Mouse (Mus musculus): Measurements from ENCODE around the gene Rnf157. TPM values are rescaled to one million over a fixed set of nuclear protein-coding genes. Genes with fewer than 3 reads are reported as not detected.

Rnf157 gene
- polyA plus RNA-seq, 1 experiment from 2014 or later: 75.5 TPM

- WGBS: 65% methylated on average over 4 of the region's 4 CpGs
- Histone ChIP-seq H3K36me3 (replicated peaks; ENCODE audit: control insufficient read depth, insufficient read depth) (peaks cover 12% of the 10 kb centered on the region; the same call in 1 of the 2 replicates), H3K27ac (peak overlapping the region; percentile 77; the same call in 1 of the 2 replicates), H3K4me3 (replicated peaks; ENCODE audit: low read length) (no peak overlapping the region; the same call in 1 of the 2 replicates), H3K9ac (peak overlapping the region; percentile 62), H3K4me2 (replicated peaks) (peak overlapping the region; percentile 98), H3K27me3 (ENCODE audit: control insufficient read depth, insufficient read depth, low read length) (peaks cover 18% of the 10 kb centered on the region), H3K9me3 (ENCODE audit: control insufficient read depth, low read length) (no peaks in the 10 kb centered on the region), H3K4me1 (replicated peaks; ENCODE audit: control insufficient read depth, insufficient read depth, low read length) (peaks cover 37% of the 10 kb centered on the region)
- no peak for DNase-seq (ENCODE audit: low spot score)
- no peak for ATAC-seq (ENCODE audit: low FRiP score)
Measured at GRCm38 (mm10) chr11:116336393-116336792, 76.4 kb downstream of the Rnf157 start.

GRCm38 (mm10) chr11:116335244-116336036 lies 77.4 kb downstream of the Rnf157 start, which contains the start of gene Foxj1:
Gene Foxj1 (minus strand): TSS chr11:116335399.
- under 1% methylated on average over 49 of the region's 61 CpGs for WGBS
- H3K9me3 ChIP-seq (ENCODE audit: control insufficient read depth, low read length): no peaks in the 10 kb centered on the region
- peak within 1 kb of the TSS; percentile 45 for H3K4me3 ChIP-seq (replicated peaks; ENCODE audit: low read length)
- peak; percentile 93 for DNase-seq (ENCODE audit: low spot score)
- H3K4me1 ChIP-seq (replicated peaks; ENCODE audit: control insufficient read depth, insufficient read depth, low read length): peaks cover 44% of the 10 kb centered on the region
- peak within 1 kb of the TSS; percentile 62 for H3K9ac ChIP-seq
- H3K36me3 ChIP-seq (replicated peaks; ENCODE audit: control insufficient read depth, insufficient read depth): peaks cover 9% of the 10 kb centered on the region; the same call in 1 of the 2 replicates
- peaks cover 18% of the 10 kb centered on the region for H3K27me3 ChIP-seq (ENCODE audit: control insufficient read depth, insufficient read depth, low read length)
- peak within 1 kb of the TSS; percentile 98 for H3K4me2 ChIP-seq (replicated peaks)
- peak; percentile 87 for ATAC-seq (ENCODE audit: low FRiP score)
- H3K27ac ChIP-seq: peak within 1 kb of the TSS; percentile 77

- 0 out of 2 replicates have a peak overlapping the region, but pooled peaks have one; percentile 11 for H3K27ac ChIP-seq
- H3K36me3 ChIP-seq (replicated peaks; ENCODE audit: control insufficient read depth, insufficient read depth): no peaks in the 10 kb centered on the region
- ATAC-seq (ENCODE audit: low FRiP score) (no peak), DNase-seq (ENCODE audit: low spot score) (no peak)
- H3K4me1 ChIP-seq (replicated peaks; ENCODE audit: control insufficient read depth, insufficient read depth, low read length): peaks cover 52% of the 10 kb centered on the region
- no peaks in the 10 kb centered on the region for H3K9me3 ChIP-seq (ENCODE audit: control insufficient read depth, low read length)
- 4% methylated on average over 25 of the region's 26 CpGs for WGBS
- peak overlapping the region; percentile 45 for H3K4me3 ChIP-seq (replicated peaks; ENCODE audit: low read length)
- peaks cover 18% of the 10 kb centered on the region for H3K27me3 ChIP-seq (ENCODE audit: control insufficient read depth, insufficient read depth, low read length)
- H3K9ac ChIP-seq: peak overlapping the region; percentile 53
- H3K4me2 ChIP-seq (replicated peaks): peak overlapping the region; percentile 98
Measured at GRCm38 (mm10) chr11:116334417-116334782, 78.4 kb downstream of the Rnf157 start.

GRCm38 (mm10) chr11:116333526-116334416 lies 79.1 kb downstream of the Rnf157 start:
- ATAC-seq (ENCODE audit: low FRiP score) (no peak), DNase-seq (ENCODE audit: low spot score) (no peak)
- Histone ChIP-seq H3K9ac (peak overlapping the region; percentile 53), H3K4me3 (replicated peaks; ENCODE audit: low read length) (peak overlapping the region; percentile 45), H3K27me3 (ENCODE audit: control insufficient read depth, insufficient read depth, low read length) (peaks cover 18% of the 10 kb centered on the region), H3K4me1 (replicated peaks; ENCODE audit: control insufficient read depth, insufficient read depth, low read length) (peaks cover 57% of the 10 kb centered on the region), H3K9me3 (ENCODE audit: control insufficient read depth, low read length) (no peaks in the 10 kb centered on the region), H3K36me3 (replicated peaks; ENCODE audit: control insufficient read depth, insufficient read depth) (no peaks in the 10 kb centered on the region), H3K4me2 (replicated peaks) (peak overlapping the region; percentile 98), H3K27ac (0 out of 2 replicates have a peak overlapping the region, but pooled peaks have one; percentile 45)
- 22% methylated on average over 31 of the region's 31 CpGs for WGBS

- no peak for ATAC-seq (ENCODE audit: low FRiP score)
- DNase-seq (ENCODE audit: low spot score): no peak
- Histone ChIP-seq H3K4me1 (replicated peaks; ENCODE audit: control insufficient read depth, insufficient read depth, low read length) (peaks cover 57% of the 10 kb centered on the region), H3K27me3 (ENCODE audit: control insufficient read depth, insufficient read depth, low read length) (peaks cover 18% of the 10 kb centered on the region), H3K9ac (0 out of 2 replicates have a peak overlapping the region, but pooled peaks have one; percentile 1), H3K4me3 (replicated peaks; ENCODE audit: low read length) (peak overlapping the region; percentile 45; the same call in 1 of the 2 replicates), H3K9me3 (ENCODE audit: control insufficient read depth, low read length) (no peaks in the 10 kb centered on the region), H3K36me3 (replicated peaks; ENCODE audit: control insufficient read depth, insufficient read depth) (no peaks in the 10 kb centered on the region), H3K4me2 (replicated peaks) (peak overlapping the region; percentile 98), H3K27ac (peak overlapping the region; percentile 45)
- WGBS: 58% methylated on average over 3 of the region's 3 CpGs
Measured at GRCm38 (mm10) chr11:116332983-116333270, 79.9 kb downstream of the Rnf157 start.

- H3K4me1 ChIP-seq (replicated peaks; ENCODE audit: control insufficient read depth, insufficient read depth, low read length): peaks cover 57% of the 10 kb centered on the region
- H3K9ac ChIP-seq: peak overlapping the region; percentile 35; the same call in 1 of the 2 replicates
- no peaks in the 10 kb centered on the region for H3K36me3 ChIP-seq (replicated peaks; ENCODE audit: control insufficient read depth, insufficient read depth)
- 11% methylated on average over 19 of the region's 19 CpGs for WGBS
- H3K4me3 ChIP-seq (replicated peaks; ENCODE audit: low read length): no peak overlapping the region
- H3K27ac ChIP-seq: no peak overlapping the region
- no peaks in the 10 kb centered on the region for H3K9me3 ChIP-seq (ENCODE audit: control insufficient read depth, low read length)
- H3K4me2 ChIP-seq (replicated peaks): peak overlapping the region; percentile 98
- ATAC-seq (ENCODE audit: low FRiP score): peak; percentile 56
- H3K27me3 ChIP-seq (ENCODE audit: control insufficient read depth, insufficient read depth, low read length): peaks cover 18% of the 10 kb centered on the region
- no peak for DNase-seq (ENCODE audit: low spot score)
Measured at GRCm38 (mm10) chr11:116332232-116332982, 80.4 kb downstream of the Rnf157 start.

GRCm38 (mm10) chr11:116330211-116330518 lies 82.7 kb downstream of the Rnf157 start:
- Histone ChIP-seq H3K27ac (peak overlapping the region; percentile 82), H3K9me3 (ENCODE audit: control insufficient read depth, low read length) (no peaks in the 10 kb centered on the region), H3K36me3 (replicated peaks; ENCODE audit: control insufficient read depth, insufficient read depth) (no peaks in the 10 kb centered on the region), H3K4me1 (replicated peaks; ENCODE audit: control insufficient read depth, insufficient read depth, low read length) (peaks cover 46% of the 10 kb centered on the region), H3K4me3 (replicated peaks; ENCODE audit: low read length) (no peak overlapping the region), H3K9ac (no peak overlapping the region), H3K27me3 (ENCODE audit: control insufficient read depth, insufficient read depth, low read length) (peaks cover 18% of the 10 kb centered on the region), H3K4me2 (replicated peaks) (no peak overlapping the region)
- no peak for DNase-seq (ENCODE audit: low spot score)
- ATAC-seq (ENCODE audit: low FRiP score): no peak
- 36% methylated on average over 7 of the region's 7 CpGs for WGBS

- H3K27me3 ChIP-seq (ENCODE audit: control insufficient read depth, insufficient read depth, low read length): peaks cover 12% of the 10 kb centered on the region
- 27% methylated on average over 18 of the region's 18 CpGs for WGBS
- ATAC-seq (ENCODE audit: low FRiP score) (peak; percentile 74), DNase-seq (ENCODE audit: low spot score) (peak; percentile 64)
- H3K9ac ChIP-seq: 0 out of 2 replicates have a peak overlapping the region, but pooled peaks have one; percentile 6
- H3K36me3 ChIP-seq (replicated peaks; ENCODE audit: control insufficient read depth, insufficient read depth): no peaks in the 10 kb centered on the region
- H3K9me3 ChIP-seq (ENCODE audit: control insufficient read depth, low read length): no peaks in the 10 kb centered on the region
- H3K4me3 ChIP-seq (replicated peaks; ENCODE audit: low read length): no peak overlapping the region
- peak overlapping the region; percentile 82 for H3K27ac ChIP-seq
- H3K4me2 ChIP-seq (replicated peaks): no peak overlapping the region
- peaks cover 39% of the 10 kb centered on the region for H3K4me1 ChIP-seq (replicated peaks; ENCODE audit: control insufficient read depth, insufficient read depth, low read length)
Measured at GRCm38 (mm10) chr11:116329314-116330210, 83.3 kb downstream of the Rnf157 start.

Data from hindbrain, embryonic 14.5 days (tissue).